Mouse (Mus musculus) ovary, postnatal 10 days (tissue): ENCODE data around the gene Rps3a1.

Experiments
- DNase-seq: peaks from one replicate; pipeline ENCODE4 v3.0.0; 2022; ENCODE audit warnings: low spot score

The Rps3a1 gene

GRCm38 (mm10) chr3:86142263-86142933 lies at the start of gene Rps3a1:
Gene Rps3a1, minus strand, starts transcription at chr3:86142702.
- DNase-seq: peak; percentile 100

- no peak for DNase-seq
Observed at GRCm38 (mm10) chr3:86187736-86188389, 45.4 kb upstream of the Rps3a1 start.

- DNase-seq: no peak
Observed at GRCm38 (mm10) chr3:86184546-86184945, 42.0 kb upstream of the Rps3a1 start.

GRCm38 (mm10) chr3:86181107-86181506 lies 38.6 kb upstream of the Rps3a1 start:
- no peak for DNase-seq

DNA sequence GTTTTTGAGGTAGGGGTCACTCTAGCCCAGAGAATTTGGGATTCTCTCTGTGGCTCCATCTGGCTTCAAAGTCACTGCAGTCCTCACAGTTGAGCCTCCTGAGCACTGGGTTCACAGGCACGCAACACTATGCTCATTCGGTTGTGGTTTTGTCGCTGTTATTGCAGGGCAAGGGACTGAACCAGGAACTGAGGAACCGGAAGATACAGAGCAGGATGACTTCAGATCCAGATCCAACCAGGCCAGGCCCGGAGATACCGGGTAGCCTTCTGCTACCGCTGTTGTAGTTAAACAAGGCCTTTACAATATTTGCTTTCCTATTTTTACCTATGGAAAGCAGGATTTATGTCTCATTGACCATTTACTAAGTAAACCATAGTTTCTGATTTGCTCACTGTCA lies 37.2 kb upstream of the Rps3a1 start:
- DNase-seq: no peak

GRCm38 (mm10) chr3:86168841-86169425 lies 26.4 kb upstream of the Rps3a1 start:
- DNase-seq: no peak

GRCm38 (mm10) chr3:86149521-86149920 lies 7.0 kb upstream of the Rps3a1 start:
- no peak for DNase-seq

GRCm38 (mm10) chr3:86149063-86149462 lies 6.6 kb upstream of the Rps3a1 start:
- no peak for DNase-seq

GRCm38 (mm10) chr3:86143343-86143742 lies 841 bp upstream of the Rps3a1 start:
- DNase-seq: no peak

GRCm38 (mm10) chr3:86142934-86143317 lies 424 bp upstream of the Rps3a1 start:
- DNase-seq: no peak

- no peak for DNase-seq
Observed at GRCm38 (mm10) chr3:86141886-86142262, 628 bp downstream of the Rps3a1 start.

DNA sequence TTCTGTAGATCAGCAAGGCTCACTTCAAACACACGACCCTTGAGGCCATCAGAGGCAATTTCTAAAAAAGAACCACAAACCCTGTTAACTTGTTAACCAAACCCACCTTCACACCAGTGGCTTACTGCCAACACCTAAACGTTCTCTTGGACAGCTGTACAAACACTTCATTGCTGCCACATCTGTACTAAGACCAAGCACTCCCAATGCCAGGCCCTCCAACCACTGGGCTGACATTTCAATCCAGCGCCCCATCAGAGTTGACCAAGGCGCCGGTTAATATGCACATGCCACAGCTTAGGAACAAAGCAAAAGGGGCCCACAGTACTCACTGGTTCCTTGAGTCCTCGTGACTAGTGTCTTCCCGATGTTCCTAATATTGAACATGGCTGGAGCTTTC lies 1.1 kb downstream of the Rps3a1 start:
- DNase-seq: no peak

DNA sequence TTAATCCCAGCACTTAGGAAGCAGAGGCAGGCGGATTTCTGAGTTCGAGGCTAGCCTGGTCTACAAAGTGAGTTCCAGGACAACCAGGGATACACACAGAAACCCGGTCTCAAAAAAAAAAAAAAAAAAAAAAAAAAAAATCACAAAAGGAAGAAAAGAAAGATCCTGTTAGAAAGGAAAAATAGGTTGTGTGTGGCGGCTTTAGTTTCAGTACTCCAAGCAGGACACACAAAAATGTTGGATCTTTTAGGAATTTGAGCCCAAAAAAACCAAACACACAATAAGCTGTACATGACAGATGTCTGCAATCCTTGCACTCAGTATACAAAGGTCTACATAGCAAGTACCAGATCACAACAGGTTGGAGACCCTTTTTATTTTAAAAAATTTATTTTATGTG lies 2.8 kb downstream of the Rps3a1 start:
- no peak for DNase-seq

DNA sequence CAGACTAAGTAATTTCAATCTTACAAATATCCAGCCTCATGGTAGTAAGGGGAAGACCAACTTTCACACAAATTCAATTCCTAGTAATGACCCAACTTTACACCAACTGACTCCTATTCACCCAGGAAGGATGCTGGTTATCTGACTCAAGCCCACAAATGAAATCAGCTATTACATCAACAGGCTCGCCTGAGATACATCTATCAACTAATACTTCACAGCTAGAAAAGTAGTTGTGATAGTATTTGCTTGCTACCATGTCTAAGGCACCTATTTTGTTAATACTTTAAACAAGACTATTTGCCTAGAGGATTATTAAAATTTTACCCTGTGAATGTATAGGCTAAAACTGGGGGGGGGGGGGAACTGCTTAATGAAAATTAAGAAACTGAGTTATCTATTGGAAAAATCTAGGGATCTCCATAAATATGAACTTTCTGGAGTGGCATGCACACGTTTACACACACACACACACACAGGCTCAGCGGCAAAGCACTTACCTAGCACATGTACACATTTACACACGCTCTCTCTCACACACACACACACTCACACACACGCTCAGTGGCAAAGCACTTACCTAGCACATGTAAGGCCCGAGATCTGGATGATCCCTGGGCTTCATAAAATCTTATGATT lies 5.4 kb downstream of the Rps3a1 start:
- DNase-seq: no peak

DNA sequence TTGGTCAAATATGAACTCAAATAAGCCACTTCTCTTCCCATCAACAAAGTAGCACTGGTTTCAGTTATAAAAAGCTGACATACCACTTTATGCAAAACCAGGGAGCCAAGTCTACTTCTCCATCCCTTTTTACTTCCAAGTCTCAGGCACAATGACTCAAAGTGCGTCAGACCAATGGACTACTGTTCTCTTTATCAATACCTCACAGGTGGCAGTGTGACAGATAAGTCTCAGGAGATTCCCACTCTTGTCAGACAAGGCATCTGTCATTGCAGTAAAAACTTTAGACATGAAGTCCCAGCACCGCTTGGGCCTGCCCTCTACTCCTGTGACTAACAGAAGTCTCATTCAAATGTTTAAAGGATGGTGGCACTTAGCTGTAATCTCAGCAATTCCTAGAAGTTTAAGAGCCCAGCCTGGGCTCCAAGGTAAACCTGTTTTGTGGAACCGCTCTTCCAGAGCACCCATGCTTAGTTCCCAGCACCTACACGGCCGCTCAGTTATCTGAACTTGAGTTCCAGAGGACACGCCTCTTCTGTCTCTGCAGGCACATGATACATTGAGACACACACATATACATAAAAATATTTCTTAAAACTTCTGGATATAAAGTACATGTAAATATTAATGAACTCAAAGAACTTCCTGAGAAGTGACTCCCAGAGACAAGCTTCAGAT lies 6.5 kb downstream of the Rps3a1 start:
- DNase-seq: no peak

DNA sequence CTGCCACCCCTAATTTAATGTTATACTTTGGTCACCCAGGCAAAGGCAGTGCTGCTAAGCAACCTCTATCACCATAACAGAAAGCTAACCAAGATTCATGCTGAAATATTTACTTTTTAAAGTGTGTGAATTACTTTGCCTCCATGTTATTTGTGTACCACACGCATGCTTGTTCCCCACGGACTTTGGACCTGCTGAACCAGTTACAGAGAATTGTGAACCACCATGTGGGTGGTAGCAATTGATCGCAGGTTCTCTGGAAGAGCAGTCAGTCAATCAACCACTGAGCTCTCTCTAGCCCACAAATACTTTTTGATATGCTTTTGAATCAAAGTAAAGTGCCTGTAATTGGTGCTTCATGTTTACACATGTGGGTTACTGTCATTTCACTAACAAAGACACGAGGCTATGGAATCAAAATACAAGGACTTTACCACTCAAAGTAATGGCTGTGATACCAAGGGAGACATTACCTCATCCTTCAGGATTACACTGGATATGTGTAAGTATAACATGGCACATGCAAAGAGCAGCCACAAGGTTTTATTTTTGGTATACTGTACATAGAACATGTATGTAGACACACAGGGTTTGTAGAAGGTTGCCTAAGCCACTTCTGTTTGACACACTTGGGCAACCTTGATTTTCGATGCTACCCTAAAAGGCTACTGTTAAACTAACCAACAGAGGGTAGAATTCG lies 7.4 kb downstream of the Rps3a1 start:
- no peak for DNase-seq

- peak; percentile 53 for DNase-seq
Observed at GRCm38 (mm10) chr3:86129757-86130156, 12.7 kb downstream of the Rps3a1 start.

- no peak for DNase-seq
Observed at GRCm38 (mm10) chr3:86123251-86123746, 19.2 kb downstream of the Rps3a1 start.

DNA sequence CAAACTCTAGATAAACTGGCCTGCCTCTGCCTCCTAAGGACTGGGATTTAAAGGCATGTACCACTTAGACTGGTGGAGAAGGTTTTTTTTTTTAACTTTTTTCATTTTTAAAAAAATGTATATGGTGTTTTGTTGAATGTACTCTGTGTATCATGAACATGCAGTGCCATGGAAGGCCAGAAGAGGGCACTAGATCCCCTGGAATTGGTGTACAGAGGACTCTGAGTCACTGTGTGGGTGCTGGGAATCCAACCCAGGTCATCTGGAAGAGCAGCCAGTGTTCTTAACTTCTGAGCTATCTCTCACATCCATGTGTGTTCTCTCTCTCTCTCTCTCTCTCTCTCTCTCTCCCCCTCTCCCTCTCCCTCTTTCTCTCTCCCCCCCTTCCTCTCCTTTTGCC lies 20.3 kb downstream of the Rps3a1 start:
- no peak for DNase-seq

- no peak for DNase-seq
Observed at GRCm38 (mm10) chr3:86119237-86119932, 23.1 kb downstream of the Rps3a1 start.

GRCm38 (mm10) chr3:86116951-86117350 lies 25.6 kb downstream of the Rps3a1 start:
- no peak for DNase-seq
